ENCODE assay signal across 10 mouse cellular contexts in genomic region chr2:28463919-28464318, GRCm38 (mm10). TPM values are rescaled to one million over a fixed set of nuclear protein-coding genes. Genes with fewer than 3 reads are reported as not detected.
DNase-seq lines count a peak whose midpoint lies in the region; ATAC-seq and TF ChIP-seq lines count a peak whose summit lies in the region.
"Had no signal": no experiment of that assay in that cellular context is flagged by ENCODE, and none has a peak within 500 bp of the region (broad histone marks: within the 10 kb centered on the region; RNA-seq: fewer than 3 reads in every experiment).

No protein-coding gene starts in this region.

- H3K9ac ChIP-seq in hindbrain, embryonic 11.5 days (ENCODE audit: low read depth, low read length) = no peak overlapping the region
- H3K9ac ChIP-seq in hindbrain, embryonic 12.5 days = no peak overlapping the region

- peaks cover 9% of the 10 kb centered on the region; the same call in 1 of the 2 replicates for H3K4me1 ChIP-seq in hindbrain, embryonic 11.5 days (replicated peaks; ENCODE audit: control insufficient read depth, insufficient read depth, low read length)
- peaks cover 17% of the 10 kb centered on the region for H3K4me1 ChIP-seq in hindbrain, embryonic 12.5 days
- H3K4me1 ChIP-seq in bone marrow macrophage, adult 2 months (ENCODE audit: control insufficient read depth, insufficient read depth, low read length) = peaks cover 9% of the 10 kb centered on the region

- ATAC-seq in hindbrain, embryonic 11.5 days (ENCODE audit: low FRiP score) = no peak
- ATAC-seq in hindbrain, embryonic 12.5 days (ENCODE audit: low FRiP score) = no peak
- ATAC-seq in neutrophil, adult 5-6 weeks (ENCODE audit: extremely low read depth, insufficient number of reproducible peaks, low FRiP score, poor library complexity, severe bottlenecking) = 0 out of 2 replicates have a peak, but pooled peaks have one; percentile 35

- peak; percentile 75; the same call in 1 of the 2 replicates for TF ChIP-seq CTCF in bone marrow macrophage, adult 2 months (IDR thresholded peaks at IDR 0.05; ENCODE audit: low read depth, low read length)
- TF ChIP-seq CTCF in left cerebral cortex, adult 2 months (IDR thresholded peaks at IDR 0.05) = peak; percentile 90

- H3K36me3 ChIP-seq in hindbrain, embryonic 11.5 days (ENCODE audit: control insufficient read depth, insufficient read depth, low read length) = no peaks in the 10 kb centered on the region
- H3K36me3 ChIP-seq in hindbrain, embryonic 12.5 days = peaks cover under 1% of the 10 kb centered on the region; the same call in 1 of the 2 replicates

- DNase-seq in hindbrain, embryonic 11.5 days (ENCODE audit: low spot score) = peak; percentile 70
- DNase-seq in ES-CJ7 (ENCODE audit: low read depth, low spot score) = peak; percentile 88
- peak; percentile 3 for DNase-seq in fibroblast of lung, adult 2 months (ENCODE audit: low read depth)
- DNase-seq in left cerebral cortex, adult 2 months (ENCODE audit: extremely low spot score in 1 of 2, low spot score in 2 of 2) = peak; percentile 62 to 83
- DNase-seq in ovary, postnatal 10 days (ENCODE audit: low spot score) = no peak

- WGBS in hindbrain, embryonic 11.5 days = 29% methylated on average over 3 of the region's 3 CpGs
- WGBS in hindbrain, embryonic 12.5 days = 43% methylated on average over 3 of the region's 3 CpGs

- no peak for TF ChIP-seq POLR2A in bone marrow macrophage, adult 2 months (IDR thresholded peaks at IDR 0.05; ENCODE audit: borderline replicate concordance, low read depth, low read length)

- H3K4me3 ChIP-seq in hindbrain, embryonic 11.5 days (ENCODE audit: low read depth, low read length) = no peak overlapping the region
- no peak overlapping the region for H3K4me3 ChIP-seq in hindbrain, embryonic 12.5 days
- H3K4me3 ChIP-seq in bone marrow macrophage, adult 2 months (ENCODE audit: insufficient read depth, low read length) = no peak overlapping the region
- no peak overlapping the region for H3K4me3 ChIP-seq in left cerebral cortex, adult 2 months
- H3K4me3 ChIP-seq: myocyte had no signal

- H3K4me2 ChIP-seq in hindbrain, embryonic 11.5 days (replicated peaks; ENCODE audit: low read depth, low read length) = no peak overlapping the region
- no peak overlapping the region for H3K4me2 ChIP-seq in hindbrain, embryonic 12.5 days (replicated peaks)

- no peaks in the 10 kb centered on the region for H3K27me3 ChIP-seq in hindbrain, embryonic 11.5 days (ENCODE audit: control insufficient read depth, insufficient read depth, low read length)
- peaks cover 7% of the 10 kb centered on the region for H3K27me3 ChIP-seq in hindbrain, embryonic 12.5 days

- no peak overlapping the region for H3K27ac ChIP-seq in hindbrain, embryonic 11.5 days (ENCODE audit: low read depth, low read length)
- no peak overlapping the region for H3K27ac ChIP-seq in hindbrain, embryonic 12.5 days
- H3K27ac ChIP-seq in bone marrow macrophage, adult 2 months (ENCODE audit: insufficient read depth, low read depth, low read length) = no peak overlapping the region
- no peak overlapping the region for H3K27ac ChIP-seq in left cerebral cortex, adult 2 months

- intact Hi-C loops in left cerebral cortex, adult 2 months (cut with DNase I) = loop anchor here (2.0 to 10.0 kb wide), 2 partner anchors 693 to 919 kb away; no protein-coding TSS in a partner anchor

- no peaks in the 10 kb centered on the region for H3K9me3 ChIP-seq in hindbrain, embryonic 11.5 days (ENCODE audit: control insufficient read depth, low read length)
- H3K9me3 ChIP-seq in hindbrain, embryonic 12.5 days (replicated peaks) = no peaks in the 10 kb centered on the region

RNA-seq across cellular contexts. Expression of gene 1700007K13Rik, which starts 2.2 kb away (rescaled TPM):
- 3.2 and 3.4 TPM in 2 replicates for polyA plus RNA-seq in hindbrain, embryonic 11.5 days (2014; fragmentation: Nextera tagmentation; extraction: Ambion mirVana)
- polyA plus RNA-seq in hindbrain, embryonic 12.5 days (2016; fragmentation: Nextera tagmentation; extraction: Ambion mirVana) = 3.7 and 4.0 TPM in 2 replicates
- not detected in 2 replicates for polyA plus RNA-seq in bone marrow macrophage, adult 2 months (2012; ENCODE audit: insufficient read depth, insufficient read length, missing spikeins)
- total RNA-seq in left cerebral cortex, adult 2 months (2021) = 1 to 10 TPM; 4.2 TPM
- not detected in 2 replicates for total RNA-seq in neutrophil, adult 5-6 weeks (2017)
- total RNA-seq: gastrocnemius, postnatal 36 days had no signal

RNA-seq across cellular contexts. Expression of gene Mrps2, which starts 3.9 kb away (rescaled TPM):
- polyA plus RNA-seq in hindbrain, embryonic 11.5 days (2014; fragmentation: Nextera tagmentation; extraction: Ambion mirVana) = 62.8 and 66.4 TPM in 2 replicates
- polyA plus RNA-seq in hindbrain, embryonic 12.5 days (2016; fragmentation: Nextera tagmentation; extraction: Ambion mirVana) = 52.5 and 54.3 TPM in 2 replicates
- polyA plus RNA-seq in bone marrow macrophage, adult 2 months (2012; ENCODE audit: insufficient read depth, insufficient read length, missing spikeins) = 23.7 and 24.9 TPM in 2 replicates
- total RNA-seq in left cerebral cortex, adult 2 months (2021) = 10 to 100 TPM; 36.1 to 36.8 TPM
- 6.8 and 10.7 TPM in 2 replicates for total RNA-seq in neutrophil, adult 5-6 weeks (2017)

RNA-seq across cellular contexts. Expression of gene Ppp1r26, which starts 17.3 kb away (rescaled TPM):
- 3.4 and 4.3 TPM in 2 replicates for polyA plus RNA-seq in hindbrain, embryonic 11.5 days (2014; fragmentation: Nextera tagmentation; extraction: Ambion mirVana)
- 10.0 and 10.6 TPM in 2 replicates for polyA plus RNA-seq in hindbrain, embryonic 12.5 days (2016; fragmentation: Nextera tagmentation; extraction: Ambion mirVana)
- polyA plus RNA-seq in bone marrow macrophage, adult 2 months (2012; ENCODE audit: insufficient read depth, insufficient read length, missing spikeins) = 0.40 and 0.60 TPM in 2 replicates
- total RNA-seq in left cerebral cortex, adult 2 months (2021) = 10 to 100 TPM; 27.9 TPM
- not detected in 2 replicates for total RNA-seq in neutrophil, adult 5-6 weeks (2017)
- polyA plus RNA-seq: myocyte had no signal

RNA-seq across cellular contexts. Expression of gene Gbgt1, which starts 32.8 kb away (rescaled TPM):
- 0.38 and 1.1 TPM in 2 replicates for polyA plus RNA-seq in hindbrain, embryonic 11.5 days (2014; fragmentation: Nextera tagmentation; extraction: Ambion mirVana)
- polyA plus RNA-seq in hindbrain, embryonic 12.5 days (2016; fragmentation: Nextera tagmentation; extraction: Ambion mirVana) = 0.67 and 0.72 TPM in 2 replicates
- 16.0 and 18.4 TPM in 2 replicates for polyA plus RNA-seq in bone marrow macrophage, adult 2 months (2012; ENCODE audit: insufficient read depth, insufficient read length, missing spikeins)
- 1 to 10 TPM; 1.8 to 2.9 TPM for total RNA-seq in left cerebral cortex, adult 2 months (2021)
- total RNA-seq in neutrophil, adult 5-6 weeks (2017) = not detected in 2 replicates
- polyA plus RNA-seq: myocyte had no signal

RNA-seq across cellular contexts. Expression of gene Gm10134, which starts 42.0 kb away (rescaled TPM):
- polyA plus RNA-seq in hindbrain, embryonic 11.5 days (2014; fragmentation: Nextera tagmentation; extraction: Ambion mirVana) = 0.73 TPM in 1 of 2 replicates, not detected in the other
- polyA plus RNA-seq in hindbrain, embryonic 12.5 days (2016; fragmentation: Nextera tagmentation; extraction: Ambion mirVana) = 1.8 and 2.8 TPM in 2 replicates
- 5.1 and 8.2 TPM in 2 replicates for polyA plus RNA-seq in bone marrow macrophage, adult 2 months (2012; ENCODE audit: insufficient read depth, insufficient read length, missing spikeins)
- total RNA-seq in left cerebral cortex, adult 2 months (2021) = 1 to 10 TPM in 1 of 2 experiments, not detected in 1; 1.9 TPM
- total RNA-seq in neutrophil, adult 5-6 weeks (2017) = not detected in 2 replicates
- total RNA-seq: gastrocnemius, postnatal 36 days had no signal
- polyA plus RNA-seq: myocyte had no signal
